Comparison of ENCODE assay signal across 20 mouse cellular contexts in genomic region chr9:120594839-120595238, GRCm38 (mm10). TPM values are rescaled to one million over a fixed set of nuclear protein-coding genes. Genes with fewer than 3 reads are reported as not detected.
"Had no signal": no experiment of that assay in that cellular context is flagged by ENCODE, and none has a peak within 500 bp of the region (broad histone marks: within the 10 kb centered on the region; RNA-seq: fewer than 3 reads in every experiment).

No protein-coding gene starts in this region.

- H3K9ac ChIP-seq: kidney, embryonic 15.5 days; limb, embryonic 12.5 days; limb, embryonic 15.5 days; liver, embryonic 14.5 days; liver, postnatal 0 days; lung, embryonic 14.5 days; midbrain, embryonic 12.5 days; neural tube, embryonic 13.5 days; stomach, embryonic 15.5 days had no signal

- H3K4me2 ChIP-seq: kidney, embryonic 15.5 days; limb, embryonic 12.5 days; limb, embryonic 15.5 days; liver, embryonic 11.5 days; lung, embryonic 14.5 days; midbrain, embryonic 12.5 days; neural tube, embryonic 13.5 days; stomach, embryonic 15.5 days had no signal

- H3K36me3 ChIP-seq: kidney, embryonic 15.5 days; limb, embryonic 12.5 days; limb, embryonic 15.5 days; midbrain, embryonic 12.5 days; neural tube, embryonic 13.5 days; stomach, embryonic 15.5 days had no signal

- H3K4me3 ChIP-seq: kidney, embryonic 15.5 days; limb, embryonic 12.5 days; limb, embryonic 15.5 days; midbrain, embryonic 12.5 days; myocyte; neural tube, embryonic 13.5 days; stomach, embryonic 15.5 days had no signal

- H3K9me3 ChIP-seq: kidney, embryonic 15.5 days; limb, embryonic 12.5 days; limb, embryonic 15.5 days; midbrain, embryonic 12.5 days; neural tube, embryonic 13.5 days; stomach, embryonic 15.5 days had no signal

- H3K27ac ChIP-seq: limb, embryonic 12.5 days; limb, embryonic 15.5 days; liver, embryonic 14.5 days; macrophage; midbrain, embryonic 12.5 days; neural tube, embryonic 13.5 days had no signal

- H3K27me3 ChIP-seq: kidney, embryonic 15.5 days; limb, embryonic 12.5 days; limb, embryonic 15.5 days; neural tube, embryonic 13.5 days; stomach, embryonic 15.5 days had no signal

- DNase-seq: kidney, adult 2 months; kidney, postnatal 14 days; kidney, postnatal 4 days; liver, postnatal 0 days; lung, embryonic 14.5 days; right cerebral cortex, postnatal 25 days; spleen, adult 18-20 months; thymus, postnatal 25 days had no signal

- ATAC-seq: liver, postnatal 0 days; lung, postnatal 0 days had no signal

RNA-seq across cellular contexts. Expression of gene Entpd3, which starts 55.2 kb away (rescaled TPM):
- total RNA-seq: monocyte, adult 5-6 weeks had no signal
- polyA plus RNA-seq: liver, postnatal 0 days; macrophage had no signal
